Mouse (Mus musculus) intestine, embryonic 16.5 days (tissue): ENCODE data around the gene Apbb2. TPM values are rescaled to one million over a fixed set of nuclear protein-coding genes. Genes with fewer than 3 reads are reported as not detected.

Experiments
- ATAC-seq: fragments of 200-750 bp; cut with Nextera tagmentation; 2 replicates; pipeline ENCODE4 v1.8.0; 2017; ENCODE audit warnings: moderate TSS enrichment, moderate library complexity
- H3K27ac ChIP-seq: fragments of 300-500 bp; sonication (generic); 2 replicates; pipeline ENCODE4 v1.5.1; 2014; ENCODE audit warnings: mild to moderate bottlenecking, low read length
- H3K27me3 ChIP-seq: fragments of 300-500 bp; sonication (generic); replicated peaks from 2 replicates; pipeline ENCODE4 v1.6.1; 2014; ENCODE audit warnings: low read length, control low read depth, mixed read lengths; ENCODE audit not compliant: control insufficient read depth, insufficient read depth
- H3K36me3 ChIP-seq: fragments of 300-500 bp; sonication (generic); 2 replicates; pipeline ENCODE4 v1.6.1; 2014; ENCODE audit warnings: low read length, control low read depth; ENCODE audit not compliant: control insufficient read depth, insufficient read depth
- H3K4me1 ChIP-seq: fragments of 300-500 bp; sonication (generic); 2 replicates; pipeline ENCODE4 v1.6.1; 2014; ENCODE audit warnings: low read length, control low read depth, mixed read lengths; ENCODE audit not compliant: control insufficient read depth, insufficient read depth
- H3K4me2 ChIP-seq: fragments of 300-500 bp; sonication (generic); 2 replicates; pipeline ENCODE4 v1.6.1; 2014; ENCODE audit warnings: low read depth, low read length, control low read depth
- H3K4me3 ChIP-seq: fragments of 300-500 bp; sonication (generic); 2 replicates; pipeline ENCODE4 v1.5.1; 2014; ENCODE audit warnings: mild to moderate bottlenecking, low read length
- H3K9ac ChIP-seq: fragments of 300-500 bp; sonication (generic); 2 replicates; pipeline ENCODE4 v1.6.1; 2014; ENCODE audit warnings: low read depth, low read length
- H3K9me3 ChIP-seq: fragments of 300-500 bp; sonication (generic); 2 replicates; pipeline ENCODE4 v1.6.1; 2016; ENCODE audit warnings: low read length, control low read depth; ENCODE audit not compliant: control insufficient read depth
- WGBS: fragments of 180-500 bp; shearing (Covaris S2); extraction: QIAGEN DNeasy Blood & Tissue Kit; methylation state at CpG from one replicate; pipeline ENCODE4 v1.1.7; 2014; 5-methylcytosine and 5-hydroxymethylcytosine counted together
- polyA plus RNA-seq: library from polyadenylated mRNA; unstranded; fragments of >200 nt; fragmentation: Nextera tagmentation; extraction: Ambion mirVana; gene quantifications from 2 replicates; pipeline ENCODE4 v1.2.1, GENCODE M21; 2015

Apbb2 gene
- polyA plus RNA-seq, 1 experiment from 2014 or later: 31.2 TPM

GRCm38 (mm10) chr5:66302085-66302815, 316.3 kb downstream of the Apbb2 start:
- WGBS: 84% methylated on average over 21 of the region's 21 CpGs
- Histone ChIP-seq H3K4me1 (no peaks in the 10 kb centered on the region), H3K9me3 (no peaks in the 10 kb centered on the region), H3K27ac (no peak overlapping the region), H3K4me2 (no peak overlapping the region), H3K27me3 (no peaks in the 10 kb centered on the region), H3K36me3 (no peaks in the 10 kb centered on the region; the same call in 1 of the 2 replicates), H3K9ac (no peak overlapping the region), H3K4me3 (no peak overlapping the region)
- no peak for ATAC-seq

- Histone ChIP-seq H3K4me3 (no peak overlapping the region), H3K36me3 (no peaks in the 10 kb centered on the region; the same call in 1 of the 2 replicates), H3K9me3 (no peaks in the 10 kb centered on the region), H3K9ac (no peak overlapping the region), H3K27me3 (no peaks in the 10 kb centered on the region), H3K4me2 (no peak overlapping the region), H3K27ac (no peak overlapping the region), H3K4me1 (no peaks in the 10 kb centered on the region)
- WGBS: 91% methylated on average over 13 of the region's 13 CpGs
- no peak for ATAC-seq
Observed at GRCm38 (mm10) chr5:66300576-66300975, 318.0 kb downstream of the Apbb2 start.

- no peaks in the 10 kb centered on the region for H3K27me3 ChIP-seq
- no peak overlapping the region for H3K4me3 ChIP-seq
- no peaks in the 10 kb centered on the region for H3K9me3 ChIP-seq
- H3K9ac ChIP-seq: no peak overlapping the region
- H3K36me3 ChIP-seq: no peaks in the 10 kb centered on the region; the same call in 1 of the 2 replicates
- no peaks in the 10 kb centered on the region for H3K4me1 ChIP-seq
- 88% methylated on average over 6 of the region's 6 CpGs for WGBS
- H3K27ac ChIP-seq: no peak overlapping the region
- H3K4me2 ChIP-seq: no peak overlapping the region
- ATAC-seq: no peak
Observed at GRCm38 (mm10) chr5:66298856-66299255, 319.7 kb downstream of the Apbb2 start.

GRCm38 (mm10) chr5:66296116-66296515, 322.5 kb downstream of the Apbb2 start:
- WGBS: 90% methylated on average over 5 of the region's 5 CpGs
- Histone ChIP-seq H3K4me1 (no peaks in the 10 kb centered on the region), H3K36me3 (no peaks in the 10 kb centered on the region), H3K4me3 (no peak overlapping the region), H3K4me2 (no peak overlapping the region), H3K9me3 (no peaks in the 10 kb centered on the region), H3K9ac (no peak overlapping the region), H3K27ac (no peak overlapping the region), H3K27me3 (no peaks in the 10 kb centered on the region)
- no peak for ATAC-seq

GRCm38 (mm10) chr5:66294952-66295351, 323.6 kb downstream of the Apbb2 start:
- no peaks in the 10 kb centered on the region for H3K36me3 ChIP-seq
- H3K4me1 ChIP-seq: no peaks in the 10 kb centered on the region
- 87% methylated on average over 4 of the region's 4 CpGs for WGBS
- H3K4me3 ChIP-seq: no peak overlapping the region
- H3K9me3 ChIP-seq: no peaks in the 10 kb centered on the region
- H3K27me3 ChIP-seq: no peaks in the 10 kb centered on the region
- no peak overlapping the region for H3K4me2 ChIP-seq
- H3K9ac ChIP-seq: no peak overlapping the region
- no peak for ATAC-seq
- H3K27ac ChIP-seq: no peak overlapping the region

- H3K4me3 ChIP-seq: no peak overlapping the region
- WGBS: 84% methylated on average over 11 of the region's 11 CpGs
Observed at GRCm38 (mm10) chr5:66294106-66294625, 324.4 kb downstream of the Apbb2 start.

GRCm38 (mm10) chr5:66280742-66281141, 337.8 kb downstream of the Apbb2 start:
- Histone ChIP-seq H3K4me2 (no peak overlapping the region), H3K27me3 (no peaks in the 10 kb centered on the region), H3K36me3 (no peaks in the 10 kb centered on the region), H3K9ac (no peak overlapping the region), H3K27ac (no peak overlapping the region), H3K4me1 (no peaks in the 10 kb centered on the region), H3K9me3 (0 out of 2 replicates have a peak, but pooled peaks cover 5% of the 10 kb centered on the region), H3K4me3 (no peak overlapping the region)
- 78% methylated on average over 6 of the region's 6 CpGs for WGBS
- no peak for ATAC-seq

More at GRCm38 (mm10) chr5:66294106-66294625, 324.4 kb downstream of the Apbb2 start:
- no peak for ATAC-seq
- no peaks in the 10 kb centered on the region for H3K27me3 ChIP-seq
- H3K9ac ChIP-seq: no peak overlapping the region
- H3K36me3 ChIP-seq: no peaks in the 10 kb centered on the region
- no peak overlapping the region for H3K4me2 ChIP-seq
- H3K27ac ChIP-seq: no peak overlapping the region
- H3K4me1 ChIP-seq: no peaks in the 10 kb centered on the region
- no peaks in the 10 kb centered on the region for H3K9me3 ChIP-seq

- ATAC-seq: no peak
- H3K4me1 ChIP-seq: no peaks in the 10 kb centered on the region
- H3K27ac ChIP-seq: no peak overlapping the region
- H3K9me3 ChIP-seq: 0 out of 2 replicates have a peak, but pooled peaks cover 5% of the 10 kb centered on the region
- H3K9ac ChIP-seq: no peak overlapping the region
- no peaks in the 10 kb centered on the region for H3K27me3 ChIP-seq
- no peak overlapping the region for H3K4me2 ChIP-seq
- 75% methylated on average over 2 of the region's 2 CpGs for WGBS
- H3K4me3 ChIP-seq: no peak overlapping the region
- no peaks in the 10 kb centered on the region for H3K36me3 ChIP-seq
Observed at GRCm38 (mm10) chr5:66279650-66280049, 338.9 kb downstream of the Apbb2 start.

GRCm38 (mm10) chr5:66274417-66274816, 344.2 kb downstream of the Apbb2 start:
- Histone ChIP-seq H3K9me3 (no peaks in the 10 kb centered on the region), H3K36me3 (no peaks in the 10 kb centered on the region), H3K4me3 (no peak overlapping the region), H3K4me1 (no peaks in the 10 kb centered on the region), H3K27ac (no peak overlapping the region), H3K27me3 (no peaks in the 10 kb centered on the region), H3K4me2 (no peak overlapping the region), H3K9ac (no peak overlapping the region)
- WGBS: 47% methylated on average over 3 of the region's 3 CpGs
- no peak for ATAC-seq
